Mouse (Mus musculus): Measurements from ENCODE around the gene Adgra3. TPM values are rescaled to one million over a fixed set of nuclear protein-coding genes. Genes with fewer than 3 reads are reported as not detected.

Gene Adgra3
- 1 to 10 TPM in 1 of 2 experiments, under 1 TPM in 1; 0.55 to 1.9 TPM for total RNA-seq (2023)

DNA sequence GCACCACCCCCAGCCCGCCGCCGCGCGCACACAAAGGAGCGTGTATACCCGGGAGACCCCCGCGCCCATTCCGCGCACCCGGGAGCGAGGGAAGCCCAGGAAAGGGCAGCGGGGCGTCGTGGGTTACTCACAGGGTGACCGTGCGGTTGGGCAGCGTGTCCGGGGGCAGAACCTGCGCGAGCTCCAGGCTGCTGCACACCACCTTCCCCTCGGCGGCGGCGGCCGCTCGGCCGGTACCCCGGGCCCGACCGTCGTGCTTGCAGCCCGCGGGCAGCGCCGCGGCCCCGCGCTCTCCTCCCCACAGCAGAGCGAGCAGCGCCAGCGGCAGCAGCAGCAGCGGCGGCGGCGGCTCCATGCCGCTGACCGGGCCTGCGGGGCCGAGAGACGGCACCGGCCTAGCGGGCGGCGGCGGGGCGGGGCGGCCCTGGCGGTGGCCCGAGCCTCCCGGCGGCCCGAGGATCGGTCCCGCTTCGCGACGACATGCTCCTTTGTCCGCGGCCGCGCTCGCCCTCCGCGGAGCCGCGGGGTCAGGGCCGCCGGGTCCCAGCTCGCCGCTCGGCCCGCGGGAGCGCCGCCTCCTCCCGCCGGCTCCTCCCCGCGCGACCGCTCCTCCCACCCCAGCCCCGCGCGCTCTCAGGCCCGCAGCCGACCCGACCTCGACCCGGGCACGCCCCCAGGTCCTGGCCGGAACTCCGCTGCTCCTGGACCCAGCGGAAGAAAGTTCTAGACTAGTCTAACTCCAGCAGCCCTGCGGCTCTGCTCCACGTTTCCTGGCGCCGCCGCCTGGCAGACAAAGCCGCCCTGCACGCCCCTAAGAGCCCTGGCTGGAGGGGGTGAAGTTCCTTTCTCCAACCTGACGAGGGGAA is at the start of gene Adgra3:
TSS of gene Adgra3 (minus strand) at position 586 of the 866 bp plus-strand sequence.

